Mouse (Mus musculus) frontal cortex, postnatal 10 days (tissue): ENCODE results near the gene Mfsd4b3.
"Not testable (repeated sequence)": the region's sequence is repeated elsewhere in the genome, so short reads cannot be mapped to it uniquely, and the experiment has no call there.

ENCODE experiments used
- DNase-seq, 2 experiments: peaks; one replicate each; pipeline ENCODE4 v3.0.0; 2022; ENCODE audit warnings: low spot score in 2 of 2, mixed read lengths in 1 of 2

Gene Mfsd4b3

GRCm38 (mm10) chr10:39924556-39924955 lies 35.4 kb downstream of the Mfsd4b3 start:
- not testable (repeated sequence) for DNase-seq

- DNase-seq, result no peak
Observed at GRCm38 (mm10) chr10:39912616-39913015, 47.3 kb downstream of the Mfsd4b3 start.

GRCm38 (mm10) chr10:39908768-39909441 lies 51.0 kb downstream of the Mfsd4b3 start:
- DNase-seq, result no peak

GRCm38 (mm10) chr10:39906799-39907658 lies 52.9 kb downstream of the Mfsd4b3 start:
- no peak for DNase-seq

- no peak for DNase-seq
Observed at GRCm38 (mm10) chr10:39904191-39904590, 55.8 kb downstream of the Mfsd4b3 start.

- peak; percentile 71 to 77 for DNase-seq
Observed at GRCm38 (mm10) chr10:39898874-39899371, 61.0 kb downstream of the Mfsd4b3 start, which contains the start of gene Mfsd4b4. Mfsd4b4 (minus strand) TSS chr10:39899238.
